Mouse (Mus musculus) megakaryocyte, embryonic 14.5 days (primary cell): ENCODE data around the gene Nat9.

ENCODE experiments used
- FLI1 ChIP-seq: IDR thresholded peaks from 2 replicates; pipeline ENCODE4 v1.6.1; 2012; ENCODE audit warnings: low read length, inconsistent platforms, mixed read lengths
- GATA1 ChIP-seq: IDR thresholded peaks from 3 replicates; pipeline ENCODE4 v1.6.1; 2012; ENCODE audit warnings: mixed read lengths, low read length, inconsistent platforms, borderline replicate concordance

GRCm38 (mm10) chr11:115162832-115163480 lies 24.7 kb downstream of the Nat9 start, which contains the start of gene Slc9a3r1:
- TF ChIP-seq GATA1 (no peak), FLI1 (no peak)
